Mouse (Mus musculus): ENCODE data around the gene Rpp25l.

The Rpp25l gene

DNA sequence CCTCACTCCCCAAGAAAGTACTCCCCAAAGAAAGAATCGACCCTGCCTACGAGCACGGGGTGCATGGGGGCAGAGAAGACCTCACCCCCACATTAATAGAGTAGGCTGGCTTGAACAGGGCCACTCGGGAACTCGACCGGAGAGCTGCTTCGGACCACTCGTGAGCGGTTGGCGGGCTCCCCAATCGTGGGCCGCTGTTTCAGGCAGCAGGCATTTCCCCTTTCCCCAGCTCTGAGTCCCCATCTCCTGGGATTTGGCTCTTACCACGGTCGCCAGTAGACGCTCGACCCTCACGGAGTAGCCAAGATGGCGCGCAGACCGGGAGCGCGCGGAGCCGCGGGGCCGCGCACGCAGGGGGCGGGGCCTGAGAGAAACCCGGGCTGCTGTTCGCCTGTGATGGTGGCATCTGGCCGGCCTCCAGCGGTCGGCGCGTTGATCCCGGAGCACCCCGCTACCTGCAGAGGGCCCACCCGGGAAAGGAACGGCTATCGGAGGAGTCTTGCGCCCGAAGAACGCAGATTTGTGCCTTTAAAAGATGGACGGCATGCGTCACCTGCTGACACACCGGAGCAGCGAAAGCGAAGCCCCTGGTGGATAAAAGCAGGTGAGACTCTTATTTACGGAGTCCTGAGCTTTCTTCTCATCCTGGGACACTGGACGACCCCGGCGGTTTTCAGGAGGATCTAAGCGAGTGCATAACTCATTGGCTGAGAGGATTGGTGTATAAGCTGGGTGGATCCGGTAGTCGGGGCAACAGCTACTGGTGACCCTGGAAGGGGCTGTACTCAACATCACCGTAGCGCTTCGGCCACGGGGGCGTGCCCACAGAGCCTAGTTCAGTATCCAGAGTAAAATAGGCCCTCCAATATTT lies at the start of gene Rpp25l:
TSS of gene Rpp25l (minus strand) at position 338 of the 871 bp plus-strand sequence.
- DNase-seq (ENCODE audit: low spot score in 2 of 2), result peak; percentile 82 to 86

DNA sequence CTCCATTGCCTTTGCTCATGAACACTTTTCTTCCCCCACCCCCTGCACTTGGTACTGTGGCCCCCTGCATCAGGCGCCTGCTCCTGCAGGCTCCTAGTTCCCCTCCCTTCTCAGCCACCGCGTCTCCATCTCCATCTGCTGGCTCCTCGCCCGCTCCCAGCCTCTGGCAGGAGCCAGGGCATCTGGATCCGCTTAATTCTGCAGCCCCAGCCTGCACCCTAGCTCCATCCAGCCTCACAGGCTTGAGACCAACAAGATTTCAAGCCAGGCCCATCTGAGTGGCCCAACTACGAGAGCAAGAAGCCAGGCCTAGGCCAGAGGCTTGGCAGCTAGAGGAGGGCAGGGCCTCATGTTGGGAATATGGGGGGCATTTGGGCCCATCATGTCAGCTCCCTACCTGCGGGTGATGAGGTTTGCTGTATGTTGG lies 49.4 kb upstream of the Rpp25l start:
- DNase-seq (ENCODE audit: low spot score in 2 of 2), result peak; percentile 57 to 64

DNA sequence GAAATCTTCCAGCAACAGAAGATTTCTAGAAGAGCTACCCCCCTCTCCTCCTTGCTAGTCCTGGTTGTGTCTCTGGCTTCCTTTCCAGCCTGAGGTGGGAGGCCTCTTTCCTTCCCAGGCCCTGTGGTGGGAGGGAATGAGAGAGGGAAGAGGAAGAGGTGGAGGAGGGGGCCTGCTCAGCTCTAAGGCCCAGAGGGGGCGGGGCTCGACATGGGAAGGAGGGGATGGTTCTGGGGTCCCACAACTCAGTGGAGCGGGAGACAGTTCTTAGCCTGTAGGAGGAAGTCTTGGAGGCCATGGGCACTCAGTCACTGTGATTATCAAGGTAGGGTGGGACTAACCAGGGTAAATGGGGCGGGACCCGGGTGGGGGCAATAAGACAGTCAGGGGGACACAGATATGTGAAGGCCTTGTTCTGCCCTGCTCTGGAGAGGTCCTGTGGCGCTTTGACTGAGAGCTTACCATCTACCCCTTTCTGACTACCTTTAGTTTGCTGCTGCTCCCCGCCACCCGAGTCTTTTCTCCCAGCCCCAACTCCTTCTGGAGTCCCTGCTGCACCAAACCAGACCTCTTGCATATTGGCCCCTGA lies 48.9 kb upstream of the Rpp25l start:
- DNase-seq (ENCODE audit: low spot score in 2 of 2), result no peak

- no peak for DNase-seq (ENCODE audit: low spot score in 2 of 2)
Observed at GRCm38 (mm10) chr4:41761680-41762079, 48.3 kb upstream of the Rpp25l start.

GRCm38 (mm10) chr4:41760911-41761310 lies 47.6 kb upstream of the Rpp25l start:
- no peak for DNase-seq (ENCODE audit: low spot score in 2 of 2)

GRCm38 (mm10) chr4:41760288-41760721 lies 47.0 kb upstream of the Rpp25l start:
- DNase-seq (ENCODE audit: low spot score in 2 of 2), result peak; percentile 97

GRCm38 (mm10) chr4:41759656-41760287 lies 46.4 kb upstream of the Rpp25l start:
- DNase-seq (ENCODE audit: low spot score in 2 of 2), result no peak

DNA sequence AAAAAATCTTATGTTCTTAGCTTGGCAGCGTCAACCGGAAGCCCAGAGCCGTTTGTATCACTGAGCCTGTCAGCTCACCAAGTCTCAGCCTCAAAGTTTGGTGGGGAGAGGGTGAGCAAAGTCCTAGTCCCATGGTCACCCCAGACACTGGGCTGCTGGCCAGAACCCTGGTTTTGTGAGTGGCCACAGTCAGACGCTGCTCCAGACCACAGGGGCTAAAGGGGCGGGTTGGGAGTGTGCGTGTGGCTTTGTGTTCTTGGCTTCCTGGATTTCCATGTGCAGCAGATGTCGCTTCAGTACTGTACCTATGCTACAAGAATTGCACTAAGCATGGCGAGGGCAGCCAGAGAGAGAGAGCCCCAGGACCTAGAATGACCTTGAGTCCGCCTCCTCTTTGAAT lies 45.9 kb upstream of the Rpp25l start:
- no peak for DNase-seq (ENCODE audit: low spot score in 2 of 2)

DNA sequence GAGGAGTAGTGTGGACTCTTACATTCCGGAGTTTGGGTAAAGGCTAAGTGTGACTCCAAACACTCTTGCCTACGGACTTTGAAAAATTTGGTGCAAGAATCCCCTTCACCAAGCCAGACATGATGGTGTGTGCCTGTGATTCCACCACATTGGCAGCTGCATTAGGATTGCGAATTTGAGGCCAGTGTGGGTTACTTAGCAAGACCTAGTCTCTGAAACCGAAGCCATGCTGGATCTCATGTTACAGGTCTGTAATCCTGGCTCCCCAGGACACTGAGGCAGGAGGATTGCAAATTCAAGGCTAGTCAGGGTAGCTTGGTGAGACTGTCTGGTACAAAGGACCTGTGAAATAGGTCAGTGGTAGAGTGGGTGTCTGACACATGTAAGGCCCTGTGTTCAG lies 45.4 kb upstream of the Rpp25l start:
- no peak for DNase-seq (ENCODE audit: low spot score in 2 of 2)

- no peak for DNase-seq (ENCODE audit: low spot score in 2 of 2)
Observed at GRCm38 (mm10) chr4:41758021-41758420, 44.7 kb upstream of the Rpp25l start.

DNA sequence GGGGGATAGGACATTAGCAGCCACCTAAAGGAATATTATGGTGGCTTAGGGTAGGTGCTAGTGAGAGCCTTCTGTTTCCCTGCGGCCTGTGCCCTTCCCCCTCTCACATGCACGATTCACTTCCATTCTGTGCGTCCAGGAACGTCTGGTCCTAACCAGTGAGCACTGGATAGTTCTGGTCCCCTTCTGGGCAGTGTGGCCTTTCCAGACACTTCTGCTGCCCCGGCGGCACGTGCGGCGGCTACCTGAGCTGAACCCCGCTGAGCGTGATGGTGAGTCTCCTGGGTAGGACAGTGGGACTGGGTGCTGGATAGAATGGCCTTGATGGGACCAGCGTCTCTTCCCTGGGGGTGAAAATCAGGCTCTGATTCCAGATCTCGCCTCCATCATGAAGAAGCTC lies 44.0 kb upstream of the Rpp25l start:
- no peak for DNase-seq (ENCODE audit: low spot score in 2 of 2)

- DNase-seq (ENCODE audit: low spot score in 2 of 2), result no peak
Observed at GRCm38 (mm10) chr4:41756440-41756839, 43.1 kb upstream of the Rpp25l start.

- DNase-seq (ENCODE audit: low spot score in 2 of 2), result peak; percentile 86 to 87
Observed at GRCm38 (mm10) chr4:41755338-41756305, 42.3 kb upstream of the Rpp25l start, which contains the start of gene Sigmar1. Sigmar1 (minus strand) TSS chr4:41756157.

DNA sequence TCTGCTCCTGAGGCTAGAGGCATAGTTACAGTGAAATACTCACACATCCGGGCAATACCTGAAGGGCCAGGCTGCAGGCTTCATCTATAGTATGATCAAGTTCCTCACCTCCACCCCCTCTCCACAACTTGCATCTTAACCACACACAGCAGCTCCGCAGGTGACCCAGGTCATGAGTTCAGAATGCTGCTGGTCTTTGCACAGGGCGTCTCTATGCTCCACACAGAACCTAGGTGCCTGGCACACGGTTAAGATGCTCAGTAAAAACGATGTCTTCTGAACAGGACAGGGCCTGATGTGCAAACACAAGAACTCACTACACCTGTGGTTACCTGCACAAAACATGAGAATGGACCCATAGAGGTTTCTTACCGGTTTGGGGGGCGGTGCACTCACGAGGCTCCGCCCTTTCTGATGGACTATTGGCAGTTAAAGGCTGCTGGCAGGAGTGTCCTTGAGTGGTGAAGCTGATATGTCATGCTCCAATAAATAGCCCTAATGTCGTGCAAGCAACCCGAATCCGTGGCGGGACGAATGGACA lies 41.5 kb upstream of the Rpp25l start, which contains the start of gene Galt:
TSS of gene Galt (plus strand) at position 432 of the 541 bp plus-strand sequence.
- DNase-seq (ENCODE audit: low spot score in 2 of 2), result no peak

GRCm38 (mm10) chr4:41745021-41745420 lies 31.7 kb upstream of the Rpp25l start:
- DNase-seq (ENCODE audit: low spot score in 2 of 2), result no peak

DNA sequence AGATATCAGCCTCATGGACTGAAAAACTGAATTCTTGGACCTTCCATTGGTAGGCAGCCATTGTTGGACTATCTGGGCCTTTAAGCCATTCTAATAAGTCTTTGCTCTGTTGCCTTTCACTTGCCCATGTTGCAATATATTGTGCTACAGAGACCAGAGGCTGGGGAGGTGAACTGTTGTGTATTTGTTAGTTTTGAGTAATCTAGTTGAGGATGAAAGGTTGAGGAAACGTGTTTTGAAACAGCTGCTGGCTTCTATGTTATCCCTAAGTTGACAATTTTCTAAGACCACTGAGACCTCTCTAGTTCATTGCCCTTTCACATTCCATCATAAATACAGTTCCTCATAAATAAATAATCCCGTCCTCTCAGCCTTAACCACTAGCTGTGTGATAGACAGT lies 30.8 kb upstream of the Rpp25l start:
- no peak for DNase-seq (ENCODE audit: low spot score in 2 of 2)

GRCm38 (mm10) chr4:41741158-41741560 lies 27.8 kb upstream of the Rpp25l start:
- DNase-seq (ENCODE audit: low spot score in 2 of 2), result peak; percentile 96

- DNase-seq (ENCODE audit: low spot score in 2 of 2), result no peak
Observed at GRCm38 (mm10) chr4:41740380-41741157, 27.2 kb upstream of the Rpp25l start.

DNA sequence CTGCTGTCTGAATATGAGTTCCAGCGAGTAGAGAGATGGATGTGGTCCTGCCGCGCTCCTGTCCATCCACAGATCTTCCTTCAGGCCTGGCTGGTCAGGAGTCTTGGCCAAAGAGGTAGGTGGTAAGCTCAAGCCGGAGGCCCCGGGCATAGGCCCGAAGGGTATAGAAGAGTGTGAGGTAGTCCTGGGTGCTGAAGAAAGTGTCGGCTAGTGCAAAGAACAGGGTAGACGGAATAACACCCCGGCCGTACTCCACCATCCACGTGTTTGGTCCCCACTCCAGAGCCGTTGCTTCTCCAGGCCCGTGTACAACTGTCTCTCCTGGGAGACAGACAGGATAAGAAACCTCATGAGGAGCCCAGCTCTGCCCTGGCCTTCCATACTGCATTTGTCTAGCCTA lies 25.9 kb upstream of the Rpp25l start:
- DNase-seq (ENCODE audit: low spot score in 2 of 2), result no peak

GRCm38 (mm10) chr4:41738256-41738603 lies 24.9 kb upstream of the Rpp25l start:
- no peak for DNase-seq (ENCODE audit: low spot score in 2 of 2)
